Mouse (Mus musculus): Measurements from ENCODE around the gene RPS10-NUDT3.
"Not testable (repeated sequence)": the region's sequence is repeated elsewhere in the genome, so short reads cannot be mapped to it uniquely, and the experiment has no call there.

Gene RPS10-NUDT3

GRCm38 (mm10) chr17:27650160-27650559, 15.1 kb upstream of the RPS10-NUDT3 start:
- Histone ChIP-seq H3K27me3 (ENCODE audit: insufficient read depth, low read length) (peaks cover 49% of the 10 kb centered on the region), H3K36me3 (ENCODE audit: insufficient read depth, low read length) (no peaks in the 10 kb centered on the region), H3K9me3 (ENCODE audit: low read length) (peaks cover 3% of the 10 kb centered on the region; the same call in 1 of the 2 replicates), H3K4me1 (replicated peaks; ENCODE audit: low read depth, low read length) (peaks cover 57% of the 10 kb centered on the region), H3K4me3 (replicated peaks; ENCODE audit: low read length) (no peak overlapping the region)
- TF ChIP-seq CTCF (conservative IDR thresholded peaks at IDR 0.05; ENCODE audit: low read length) (peak; percentile 82), NANOG (IDR thresholded peaks at IDR 0.05; ENCODE audit: borderline replicate concordance, low read length) (no peak)

GRCm38 (mm10) chr17:27645807-27646206, 10.8 kb upstream of the RPS10-NUDT3 start:
- H3K4me1 ChIP-seq (replicated peaks; ENCODE audit: low read depth, low read length): peaks cover 45% of the 10 kb centered on the region
- peaks cover 3% of the 10 kb centered on the region; the same call in 1 of the 2 replicates for H3K9me3 ChIP-seq (ENCODE audit: low read length)
- peak overlapping the region; percentile 37; the same call in 1 of the 2 replicates for H3K4me3 ChIP-seq (replicated peaks; ENCODE audit: low read length)
- H3K27me3 ChIP-seq (ENCODE audit: insufficient read depth, low read length): peaks cover 22% of the 10 kb centered on the region
- H3K36me3 ChIP-seq (ENCODE audit: insufficient read depth, low read length): no peaks in the 10 kb centered on the region
- no peak for TF ChIP-seq CTCF (conservative IDR thresholded peaks at IDR 0.05; ENCODE audit: low read length)
- no peak for TF ChIP-seq POU5F1 (IDR thresholded peaks at IDR 0.05; ENCODE audit: borderline replicate concordance, low read length)
- no peak for TF ChIP-seq NANOG (IDR thresholded peaks at IDR 0.05; ENCODE audit: borderline replicate concordance, low read length)

- Histone ChIP-seq H3K4me3 (replicated peaks; ENCODE audit: low read length) (no peak overlapping the region), H3K9me3 (ENCODE audit: low read length) (peaks cover 3% of the 10 kb centered on the region; the same call in 1 of the 2 replicates), H3K27me3 (ENCODE audit: insufficient read depth, low read length) (peaks cover 16% of the 10 kb centered on the region), H3K4me1 (replicated peaks; ENCODE audit: low read depth, low read length) (peaks cover 39% of the 10 kb centered on the region), H3K36me3 (ENCODE audit: insufficient read depth, low read length) (no peaks in the 10 kb centered on the region)
- TF ChIP-seq CTCF (conservative IDR thresholded peaks at IDR 0.05; ENCODE audit: low read length) (peak; percentile 87), NANOG (IDR thresholded peaks at IDR 0.05; ENCODE audit: borderline replicate concordance, low read length) (no peak)
Observed at GRCm38 (mm10) chr17:27644572-27644971, 9.6 kb upstream of the RPS10-NUDT3 start.

- TF ChIP-seq NANOG (IDR thresholded peaks at IDR 0.05; ENCODE audit: borderline replicate concordance, low read length): no peak
- no peak for TF ChIP-seq POU5F1 (IDR thresholded peaks at IDR 0.05; ENCODE audit: borderline replicate concordance, low read length)
- no peak for TF ChIP-seq CTCF (conservative IDR thresholded peaks at IDR 0.05; ENCODE audit: low read length)
- H3K4me3 ChIP-seq (replicated peaks; ENCODE audit: low read length): no peak overlapping the region
- peaks cover 9% of the 10 kb centered on the region for H3K27me3 ChIP-seq (ENCODE audit: insufficient read depth, low read length)
- H3K4me1 ChIP-seq (replicated peaks; ENCODE audit: low read depth, low read length): peaks cover 47% of the 10 kb centered on the region
- H3K9me3 ChIP-seq (ENCODE audit: low read length): peaks cover 3% of the 10 kb centered on the region; the same call in 1 of the 2 replicates
- H3K36me3 ChIP-seq (ENCODE audit: insufficient read depth, low read length): no peaks in the 10 kb centered on the region
Observed at GRCm38 (mm10) chr17:27643756-27644155, 8.7 kb upstream of the RPS10-NUDT3 start.

- peaks cover 3% of the 10 kb centered on the region; the same call in 1 of the 2 replicates for H3K9me3 ChIP-seq (ENCODE audit: low read length)
- H3K36me3 ChIP-seq (ENCODE audit: insufficient read depth, low read length): no peaks in the 10 kb centered on the region
- H3K4me1 ChIP-seq (replicated peaks; ENCODE audit: low read depth, low read length): peaks cover 52% of the 10 kb centered on the region
- no peak overlapping the region for H3K4me3 ChIP-seq (replicated peaks; ENCODE audit: low read length)
- H3K27me3 ChIP-seq (ENCODE audit: insufficient read depth, low read length): peaks cover 2% of the 10 kb centered on the region; the same call in 1 of the 2 replicates
- TF ChIP-seq POU5F1 (IDR thresholded peaks at IDR 0.05; ENCODE audit: borderline replicate concordance, low read length) (no peak), CTCF (conservative IDR thresholded peaks at IDR 0.05; ENCODE audit: low read length) (no peak), NANOG (IDR thresholded peaks at IDR 0.05; ENCODE audit: borderline replicate concordance, low read length) (no peak)
Observed at GRCm38 (mm10) chr17:27643101-27643500, 8.1 kb upstream of the RPS10-NUDT3 start.

GRCm38 (mm10) chr17:27642491-27643062, 7.6 kb upstream of the RPS10-NUDT3 start:
- Histone ChIP-seq H3K4me1 (replicated peaks; ENCODE audit: low read depth, low read length) (peaks cover 55% of the 10 kb centered on the region), H3K36me3 (ENCODE audit: insufficient read depth, low read length) (no peaks in the 10 kb centered on the region), H3K9me3 (ENCODE audit: low read length) (peaks cover 2% of the 10 kb centered on the region; the same call in 1 of the 2 replicates), H3K27me3 (ENCODE audit: insufficient read depth, low read length) (peaks cover 2% of the 10 kb centered on the region; the same call in 1 of the 2 replicates), H3K4me3 (replicated peaks; ENCODE audit: low read length) (no peak overlapping the region)
- no peak for TF ChIP-seq POU5F1 (IDR thresholded peaks at IDR 0.05; ENCODE audit: borderline replicate concordance, low read length)
- no peak for TF ChIP-seq NANOG (IDR thresholded peaks at IDR 0.05; ENCODE audit: borderline replicate concordance, low read length)
- no peak for TF ChIP-seq CTCF (conservative IDR thresholded peaks at IDR 0.05; ENCODE audit: low read length)

- H3K9me3 ChIP-seq (ENCODE audit: low read length); H3K4me3 ChIP-seq (replicated peaks; ENCODE audit: low read length); H3K27me3 ChIP-seq (ENCODE audit: insufficient read depth, low read length); H3K36me3 ChIP-seq (ENCODE audit: insufficient read depth, low read length): not testable (repeated sequence)
- H3K4me1 ChIP-seq (replicated peaks; ENCODE audit: low read depth, low read length): peaks cover 60% of the 10 kb centered on the region
Observed at GRCm38 (mm10) chr17:27639851-27640250, 4.8 kb upstream of the RPS10-NUDT3 start.

- Histone ChIP-seq H3K9me3 (ENCODE audit: low read length) (no peaks in the 10 kb centered on the region), H3K4me3 (replicated peaks; ENCODE audit: low read length) (0 out of 2 replicates have a peak overlapping the region, but pooled peaks have one; percentile 7), H3K27me3 (ENCODE audit: insufficient read depth, low read length) (no peaks in the 10 kb centered on the region; the same call in 1 of the 2 replicates), H3K36me3 (ENCODE audit: insufficient read depth, low read length) (peaks cover 8% of the 10 kb centered on the region), H3K4me1 (replicated peaks; ENCODE audit: low read depth, low read length) (peaks cover 55% of the 10 kb centered on the region)
- TF ChIP-seq POU5F1 (IDR thresholded peaks at IDR 0.05; ENCODE audit: borderline replicate concordance, low read length) (no peak), CTCF (conservative IDR thresholded peaks at IDR 0.05; ENCODE audit: low read length) (peak; percentile 87)
Observed at GRCm38 (mm10) chr17:27638921-27639332, 3.9 kb upstream of the RPS10-NUDT3 start.

- TF ChIP-seq CTCF (conservative IDR thresholded peaks at IDR 0.05; ENCODE audit: low read length): no peak
- TF ChIP-seq POU5F1 (IDR thresholded peaks at IDR 0.05; ENCODE audit: borderline replicate concordance, low read length): no peak
- TF ChIP-seq NANOG (IDR thresholded peaks at IDR 0.05; ENCODE audit: borderline replicate concordance, low read length): no peak
- Histone ChIP-seq H3K9me3 (ENCODE audit: low read length) (no peaks in the 10 kb centered on the region), H3K4me1 (replicated peaks; ENCODE audit: low read depth, low read length) (peaks cover 52% of the 10 kb centered on the region), H3K4me3 (replicated peaks; ENCODE audit: low read length) (peak overlapping the region; percentile 14; the same call in 1 of the 2 replicates), H3K27me3 (ENCODE audit: insufficient read depth, low read length) (no peaks in the 10 kb centered on the region), H3K36me3 (ENCODE audit: insufficient read depth, low read length) (peaks cover 24% of the 10 kb centered on the region)
Observed at GRCm38 (mm10) chr17:27637333-27637732, 2.3 kb upstream of the RPS10-NUDT3 start.
